Mouse (Mus musculus) heart, adult 18-20 months (tissue): Measurements from ENCODE around the gene Sergef. TPM values are rescaled to one million over a fixed set of nuclear protein-coding genes. Genes with fewer than 3 reads are reported as not detected.
A peak's percentile ranks its signal among the peaks of the same experiment; 100 is the strongest.

Source experiments
- DNase-seq, 2 experiments: peaks; one replicate each; pipeline ENCODE4 v3.0.0; 2021 to 2022; ENCODE audit warnings: mixed read lengths in 1 of 2
- total RNA-seq, 2 experiments: library from RNA; stranded (reverse); gene quantifications; 2 replicates each; pipeline ENCODE4 v1.2.3; 2021

Sergef gene
- total RNA-seq, 2 experiments from 2014 or later = 3.8 to 5.9 TPM

GRCm38 (mm10) chr7:46616429-46617005 lies 23.1 kb downstream of the Sergef start:
- DNase-seq = peak; percentile 15 to 31

DNA sequence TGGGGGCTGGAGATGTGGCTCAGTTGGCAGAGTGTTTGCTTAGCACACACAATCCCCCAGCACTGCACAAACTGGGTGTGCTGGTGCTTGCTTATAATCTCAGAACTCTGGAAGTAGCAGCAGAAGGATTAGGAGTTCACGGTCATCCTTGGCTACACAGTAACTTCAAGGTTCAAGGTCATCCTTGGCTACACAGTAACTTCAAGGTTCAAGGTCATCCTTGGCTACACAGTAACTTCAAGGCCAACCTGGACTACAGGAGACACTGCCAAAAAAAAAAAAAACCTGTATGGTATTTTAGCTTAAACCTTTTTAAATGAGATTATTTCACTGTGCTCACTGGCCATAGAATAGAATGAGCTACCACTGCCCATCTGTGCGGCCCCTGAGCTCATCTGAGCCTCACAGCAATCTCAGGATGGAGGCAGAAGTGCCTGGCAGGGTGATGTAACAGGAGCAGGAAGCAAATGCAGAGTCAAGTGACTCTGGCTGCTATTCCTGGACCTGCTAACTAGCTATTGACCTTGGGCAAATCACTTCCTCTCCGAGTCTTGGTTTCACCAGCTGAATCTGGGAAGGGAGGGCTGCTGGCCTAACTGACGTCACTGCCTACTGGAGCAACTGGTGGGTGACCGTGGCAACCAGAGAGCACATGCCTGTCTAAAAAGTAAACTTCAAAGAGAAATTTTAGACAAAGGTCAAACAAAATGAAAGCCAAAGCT lies 24.2 kb downstream of the Sergef start:
- DNase-seq = peak; percentile 59 to 78

- no peak for DNase-seq
Measured at GRCm38 (mm10) chr7:46614263-46614662, 25.3 kb downstream of the Sergef start.

GRCm38 (mm10) chr7:46613091-46613490 lies 26.5 kb downstream of the Sergef start:
- DNase-seq = peak in 1 of 2 experiments; percentile 18

- peak in 1 of 2 experiments; percentile 14 for DNase-seq
Measured at GRCm38 (mm10) chr7:46612421-46612937, 27.1 kb downstream of the Sergef start.

GRCm38 (mm10) chr7:46611970-46612369 lies 27.6 kb downstream of the Sergef start:
- peak; percentile 55 to 60 for DNase-seq

DNA sequence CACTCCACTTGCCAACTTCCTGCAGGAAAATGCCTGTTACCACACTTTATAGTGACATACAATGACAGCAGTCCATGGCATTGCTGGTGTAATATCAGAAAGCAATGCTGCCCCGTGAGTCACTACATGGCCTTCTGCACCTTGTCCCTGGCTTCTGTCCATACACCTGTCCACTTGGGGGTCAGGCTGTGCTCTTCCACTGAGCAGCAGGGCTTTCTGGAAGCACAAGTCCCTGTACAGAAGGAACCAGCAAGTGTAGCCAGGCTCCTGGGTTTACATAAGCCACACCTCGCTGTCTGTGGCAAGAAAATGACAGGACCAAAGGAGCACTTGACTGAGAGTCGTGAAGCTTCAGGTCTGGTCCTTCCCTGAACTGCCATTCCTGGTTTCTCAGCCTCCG lies 30.3 kb downstream of the Sergef start:
- no peak for DNase-seq

DNA sequence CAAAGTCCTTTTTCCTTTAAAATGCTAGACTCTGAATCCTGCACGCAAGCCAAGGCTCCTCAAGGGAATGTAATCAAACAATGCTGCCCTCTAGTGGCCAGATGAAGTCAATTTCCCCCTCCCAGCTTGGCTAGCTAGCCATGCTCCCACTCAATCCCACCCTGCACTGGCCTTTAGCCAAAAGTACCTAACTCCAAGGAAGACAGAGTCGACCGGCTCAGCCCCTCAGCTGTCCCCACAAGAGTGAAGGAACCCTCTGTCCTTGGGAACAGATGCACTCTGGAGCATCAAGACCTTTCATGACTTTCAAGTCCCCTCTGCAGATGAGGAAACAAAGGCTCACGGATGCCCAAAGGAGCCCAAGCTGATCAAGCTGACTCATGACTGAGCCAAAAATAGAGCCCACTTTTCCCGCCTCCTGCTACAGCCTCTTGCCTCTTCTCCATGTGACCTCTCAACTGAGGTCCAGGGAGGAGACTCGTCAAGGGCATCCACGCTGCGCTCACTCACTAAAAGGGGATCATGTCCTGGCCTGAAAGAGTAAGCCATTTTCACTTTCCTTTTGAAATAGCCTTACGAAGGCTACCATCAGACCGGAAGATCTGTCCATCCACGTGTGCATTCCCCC lies 32.1 kb downstream of the Sergef start:
- peak; percentile 52 to 78 for DNase-seq

GRCm38 (mm10) chr7:46607031-46607426 lies 32.6 kb downstream of the Sergef start:
- DNase-seq = peak in 1 of 2 experiments; percentile 18

GRCm38 (mm10) chr7:46606391-46607030 lies 33.1 kb downstream of the Sergef start:
- DNase-seq = peak; percentile 59 to 77

DNA sequence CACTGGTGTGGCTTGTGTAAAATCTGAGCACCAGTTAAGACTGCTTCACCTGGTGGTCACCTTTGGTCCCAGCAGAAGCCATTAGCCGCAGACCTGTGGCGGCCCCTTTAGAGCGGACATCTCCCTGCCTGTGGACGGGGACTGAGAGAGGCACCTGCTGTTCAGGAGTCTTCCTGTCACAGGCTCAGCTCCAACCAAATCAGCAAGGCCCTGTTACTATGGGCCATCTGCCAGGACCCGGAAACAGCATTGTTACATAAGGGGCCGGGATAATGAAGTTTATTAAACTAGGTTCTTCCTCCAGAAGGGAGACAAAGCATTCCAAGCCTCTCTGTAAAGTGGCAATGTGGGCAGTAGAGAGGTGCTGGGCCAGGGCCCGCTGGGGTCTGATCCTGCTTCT lies 36.6 kb downstream of the Sergef start:
- DNase-seq = peak; percentile 42 to 53

- no peak for DNase-seq
Measured at GRCm38 (mm10) chr7:46602079-46602478, 37.5 kb downstream of the Sergef start.

- no peak for DNase-seq
Measured at GRCm38 (mm10) chr7:46601097-46601496, 38.5 kb downstream of the Sergef start.

DNA sequence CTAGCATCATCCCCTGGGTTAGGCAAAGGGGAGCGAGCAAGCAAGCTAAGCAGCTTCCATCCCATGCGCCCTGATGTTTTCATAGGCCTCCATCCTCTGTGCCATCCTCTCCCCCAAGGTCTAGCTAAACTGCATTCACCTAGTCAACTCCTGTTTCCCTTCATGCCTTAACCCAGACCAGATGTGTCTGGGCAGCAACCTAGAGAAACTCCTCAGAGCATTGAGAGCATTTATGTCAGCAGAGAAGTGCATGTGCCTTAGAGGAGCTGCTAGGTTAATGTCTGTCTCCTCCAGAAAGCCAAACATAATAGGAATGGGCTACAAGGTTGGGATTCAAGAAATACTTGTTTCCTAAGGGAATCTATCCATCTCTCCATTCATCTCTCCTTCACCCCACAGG lies 42.6 kb downstream of the Sergef start:
- no peak for DNase-seq

GRCm38 (mm10) chr7:46591546-46591945 lies 48.1 kb downstream of the Sergef start:
- DNase-seq = no peak

DNA sequence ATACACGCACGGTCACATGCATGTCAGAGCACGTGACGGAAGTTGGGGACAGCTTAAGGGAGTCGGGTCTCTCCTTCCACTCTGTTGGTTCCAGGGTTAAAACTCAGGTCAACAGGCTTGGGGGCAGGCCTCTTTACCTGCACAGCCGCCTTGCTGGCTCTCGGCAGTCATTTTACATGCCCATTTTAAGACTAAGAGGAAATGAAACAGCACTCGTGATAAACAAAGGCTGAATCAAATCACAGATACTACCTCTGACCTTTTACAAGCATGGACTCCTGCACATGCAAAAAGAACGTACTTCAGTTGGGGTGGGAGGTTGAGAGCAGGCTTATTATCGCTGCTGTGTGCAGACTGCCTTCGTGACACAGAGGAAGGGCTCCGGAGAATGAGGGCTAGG lies 50.4 kb downstream of the Sergef start:
- DNase-seq = no peak

GRCm38 (mm10) chr7:46588005-46588404 lies 51.6 kb downstream of the Sergef start:
- DNase-seq = no peak

GRCm38 (mm10) chr7:46587466-46587865 lies 52.1 kb downstream of the Sergef start:
- DNase-seq = peak; percentile 51

- peak in 1 of 2 experiments; percentile 12 for DNase-seq
Measured at GRCm38 (mm10) chr7:46586621-46587216, 52.9 kb downstream of the Sergef start.

DNA sequence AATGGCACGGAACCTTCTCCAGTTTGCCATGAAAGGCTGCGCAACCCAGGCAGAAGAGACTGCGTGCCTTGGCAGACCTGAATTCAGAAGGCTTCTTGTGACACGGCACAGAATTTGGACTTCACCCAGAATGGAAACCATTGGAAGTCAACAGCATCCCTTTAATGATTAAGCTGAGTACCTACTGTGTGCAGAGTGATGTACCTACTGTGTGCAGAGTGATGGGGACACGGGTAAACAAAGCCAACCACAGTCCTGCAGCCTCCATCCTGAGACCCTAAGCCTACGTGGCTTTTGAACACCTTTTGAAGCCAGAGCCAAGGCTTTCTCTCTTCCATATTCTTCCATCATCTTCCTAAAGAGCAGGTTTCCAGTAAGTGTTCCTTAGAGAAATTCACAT lies 56.9 kb downstream of the Sergef start:
- DNase-seq = no peak

- DNase-seq = no peak
Measured at GRCm38 (mm10) chr7:46581358-46581930, 58.2 kb downstream of the Sergef start.

DNA sequence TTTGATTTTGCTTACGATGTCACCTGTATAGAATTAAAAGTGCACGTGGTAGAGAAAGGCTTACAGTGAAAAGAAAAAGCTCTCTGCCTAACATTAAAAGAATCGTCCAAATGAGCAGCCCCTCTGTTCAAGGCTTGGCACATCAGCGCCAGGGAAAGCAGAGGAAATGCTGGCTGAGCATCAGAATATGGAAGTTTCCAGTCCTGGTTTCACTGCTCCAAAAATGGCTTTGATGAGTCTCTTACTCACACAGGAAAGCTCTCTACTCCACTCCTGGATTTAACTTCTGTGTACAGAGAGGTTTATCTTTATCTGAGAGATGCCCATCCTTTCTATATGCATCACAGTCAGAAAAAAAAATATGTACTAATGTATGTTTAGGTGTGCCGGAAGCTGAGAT lies 61.5 kb downstream of the Sergef start:
- DNase-seq = no peak
